Comparison of ENCODE assay signal across 26 mouse cellular contexts in the genomic region with DNA sequence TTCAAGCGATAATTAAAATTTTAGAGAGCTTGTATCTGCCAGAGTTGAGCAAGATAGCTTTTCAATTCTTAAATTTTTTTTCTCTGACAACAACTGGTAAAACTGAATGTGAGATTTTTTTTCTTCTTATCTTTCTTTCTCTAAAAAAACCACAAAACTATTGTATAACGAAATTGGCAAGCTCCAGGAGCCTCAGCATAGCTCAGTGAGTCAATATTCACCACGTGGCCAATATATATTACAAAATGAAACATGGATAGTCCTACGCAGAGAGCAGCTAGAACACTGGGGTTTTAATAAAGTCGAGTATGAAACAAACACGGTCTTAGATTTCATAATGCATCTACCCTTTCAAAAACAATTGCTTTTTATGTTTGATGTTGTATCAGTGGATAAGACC. TPM values are rescaled to one million over a fixed set of nuclear protein-coding genes. Genes with fewer than 3 reads are reported as not detected.
DNase-seq lines count a peak whose midpoint lies in the region; ATAC-seq and TF ChIP-seq lines count a peak whose summit lies in the region.
"Had no signal": no experiment of that assay in that cellular context is flagged by ENCODE, and none has a peak within 500 bp of the region (broad histone marks: within the 10 kb centered on the region; RNA-seq: fewer than 3 reads in every experiment).

No protein-coding gene starts in this region.

- H3K9ac ChIP-seq in hindbrain, embryonic 16.5 days (ENCODE audit: low read depth, low read length) = no peak overlapping the region
- H3K9ac ChIP-seq: embryonic facial prominence, embryonic 13.5 days; embryonic facial prominence, embryonic 15.5 days; forebrain, embryonic 12.5 days had no signal

- no peak overlapping the region for H3K4me2 ChIP-seq in hindbrain, embryonic 16.5 days (ENCODE audit: low read length)
- H3K4me2 ChIP-seq: embryonic facial prominence, embryonic 13.5 days; embryonic facial prominence, embryonic 15.5 days; forebrain, embryonic 12.5 days had no signal

- H3ac ChIP-seq in C2C12 (ENCODE audit: control insufficient read depth, insufficient read length, low read depth) = no peak overlapping the region

- no peaks in the 10 kb centered on the region for H3K36me3 ChIP-seq in C2C12 (ENCODE audit: control insufficient read depth, insufficient read depth)
- H3K36me3 ChIP-seq in hindbrain, embryonic 16.5 days (ENCODE audit: control insufficient read depth, insufficient read depth, low read length) = no peaks in the 10 kb centered on the region
- H3K36me3 ChIP-seq: embryonic facial prominence, embryonic 13.5 days; embryonic facial prominence, embryonic 15.5 days; forebrain, embryonic 10.5 days; forebrain, embryonic 12.5 days had no signal

- H3K79me2 ChIP-seq in C2C12 (ENCODE audit: control insufficient read depth, insufficient read depth) = no peaks in the 10 kb centered on the region

- TF ChIP-seq CTCF in C2C12 (IDR thresholded peaks at IDR 0.05; ENCODE audit: control insufficient read depth, insufficient read depth, insufficient read length) = no peak

- H3K4me3 ChIP-seq in C2C12 (ENCODE audit: insufficient read depth, poor library complexity, severe bottlenecking) = no peak overlapping the region
- H3K4me3 ChIP-seq in hindbrain, embryonic 16.5 days (ENCODE audit: low read length) = no peak overlapping the region
- H3K4me3 ChIP-seq: embryonic facial prominence, embryonic 13.5 days; embryonic facial prominence, embryonic 15.5 days; erythroblast, embryonic 14.5 days; forebrain, embryonic 10.5 days; forebrain, embryonic 12.5 days had no signal

- H3K4me1 ChIP-seq in hindbrain, embryonic 16.5 days (ENCODE audit: control insufficient read depth, insufficient read depth, low read depth, low read length) = no peaks in the 10 kb centered on the region
- H3K4me1 ChIP-seq: embryonic facial prominence, embryonic 13.5 days; embryonic facial prominence, embryonic 15.5 days; forebrain, embryonic 10.5 days; forebrain, embryonic 12.5 days had no signal

- peaks cover 10% of the 10 kb centered on the region for H3K27me3 ChIP-seq in C2C12 (ENCODE audit: control insufficient read depth, insufficient read depth, insufficient read length)
- H3K27me3 ChIP-seq in hindbrain, embryonic 16.5 days (replicated peaks; ENCODE audit: control insufficient read depth, insufficient read depth, low read length) = no peaks in the 10 kb centered on the region
- H3K27me3 ChIP-seq: embryonic facial prominence, embryonic 13.5 days; embryonic facial prominence, embryonic 15.5 days; forebrain, embryonic 12.5 days had no signal

- 74% methylated on average over 6 of the region's 6 CpGs for WGBS in hindbrain, embryonic 16.5 days

- no peak for ATAC-seq in hindbrain, embryonic 16.5 days
- ATAC-seq: forebrain, embryonic 14.5 days; forebrain, embryonic 16.5 days had no signal

- DNase-seq in NIH3T3 (ENCODE audit: low read depth) = peak; percentile 75
- DNase-seq in brain, adult 2 months (ENCODE audit: low read depth, low spot score) = peak; percentile 16
- DNase-seq in embryo, embryonic 11 days = no peak
- no peak for DNase-seq in adrenal gland, postnatal 4 days (ENCODE audit: low spot score in 2 of 2)
- DNase-seq in thymus, adult 18-20 months = no peak
- DNase-seq: adrenal gland, adult 8-10 months; adrenal gland, postnatal 14 days; adrenal gland, postnatal 36 days; B cell, adult 2 months; cerebellum, adult 11-12 months; cerebellum, adult 2 months; cerebellum, adult 9-10 months; cerebellum, postnatal 10 days; cerebellum, postnatal 25 days had no signal

- H3K79me3 ChIP-seq in C2C12 (ENCODE audit: low read depth) = no peaks in the 10 kb centered on the region

- H3K9me3 ChIP-seq in hindbrain, embryonic 16.5 days (ENCODE audit: control insufficient read depth, low read length) = no peaks in the 10 kb centered on the region
- H3K9me3 ChIP-seq: embryonic facial prominence, embryonic 13.5 days; embryonic facial prominence, embryonic 15.5 days; forebrain, embryonic 10.5 days; forebrain, embryonic 12.5 days had no signal

- H3K27ac ChIP-seq in hindbrain, embryonic 16.5 days (ENCODE audit: low read depth, low read length) = no peak overlapping the region
- H3K27ac ChIP-seq: embryonic facial prominence, embryonic 13.5 days; embryonic facial prominence, embryonic 15.5 days; forebrain, embryonic 10.5 days; forebrain, embryonic 12.5 days had no signal

TF ChIP-seq in C2C12, 6 proteins besides CTCF, POLR2A, EP300 and RAD21:
- TF ChIP-seq MAX (IDR thresholded peaks at IDR 0.05) = no peak
- no peak for TF ChIP-seq MYOG (IDR thresholded peaks at IDR 0.05; ENCODE audit: control insufficient read depth, extremely low read depth, insufficient read length)
- TF ChIP-seq MYOD1 (IDR thresholded peaks at IDR 0.05; ENCODE audit: control insufficient read depth, insufficient read length, low read depth) = no peak
- no peak for TF ChIP-seq CEBPB (IDR thresholded peaks at IDR 0.05; ENCODE audit: low read depth)
- TF ChIP-seq USF1 (IDR thresholded peaks at IDR 0.05; ENCODE audit: low read depth) = peak; percentile 79
TF ChIP-seq in C2C12: peak in this region for 1.

RNA-seq across cellular contexts. Expression of gene Gm39653, which starts 24.2 kb away (rescaled TPM):
- not detected for polyA plus RNA-seq in C2C12 (2012; fragmentation: generic; extraction: Trizol)
- polyA plus RNA-seq in hindbrain, embryonic 16.5 days (2015; fragmentation: Nextera tagmentation; extraction: Ambion mirVana) = not detected in 2 replicates
- not detected for total RNA-seq in adrenal gland, postnatal 4 days (2021)
- total RNA-seq: adrenal gland, adult 18-20 months; adrenal gland, adult 8-10 months; adrenal gland, postnatal 14 days; adrenal gland, postnatal 36 days; ES-E14 had no signal
- polyA plus RNA-seq: cerebellum, adult 2 months; embryonic facial prominence, embryonic 11.5 days; embryonic facial prominence, embryonic 13.5 days; embryonic facial prominence, embryonic 15.5 days; erythroblast, embryonic 14.5 days; forebrain, embryonic 10.5 days; forebrain, embryonic 12.5 days; forebrain, embryonic 14.5 days; forebrain, embryonic 16.5 days had no signal

RNA-seq across cellular contexts. Expression of gene Dytn, which starts 46.8 kb away (rescaled TPM):
- polyA plus RNA-seq in C2C12 (2012; fragmentation: generic; extraction: Trizol) = not detected
- polyA plus RNA-seq in hindbrain, embryonic 16.5 days (2015; fragmentation: Nextera tagmentation; extraction: Ambion mirVana) = 0.09 and 0.20 TPM in 2 replicates
- not detected for total RNA-seq in adrenal gland, postnatal 4 days (2021)
- total RNA-seq: adrenal gland, adult 18-20 months; adrenal gland, adult 8-10 months; adrenal gland, postnatal 14 days; adrenal gland, postnatal 36 days; ES-E14 had no signal
- polyA plus RNA-seq: embryonic facial prominence, embryonic 11.5 days; embryonic facial prominence, embryonic 13.5 days; erythroblast, embryonic 14.5 days; forebrain, embryonic 10.5 days; forebrain, embryonic 12.5 days; forebrain, embryonic 14.5 days; forebrain, embryonic 16.5 days had no signal

Comparison
In these comparisons a context has a peak if more than half of its experiments do, and no peak if none do; other contexts are left out.
1. DNase-seq: peak in NIH3T3 (single experiment) and brain, adult 2 months (single experiment); none in embryo, embryonic 11 days (single experiment), adrenal gland, postnatal 4 days (0 of 2) and thymus, adult 18-20 months (0 of 2).